Mouse (Mus musculus) heart, postnatal 0 days (tissue): ENCODE measurements around the gene Lrrc34.

Experiments
- CTCF ChIP-seq: IDR thresholded peaks from 2 replicates; pipeline ENCODE4 v1.5.1; 2016; ENCODE audit warnings: antibody characterized with exemption, control low read depth, low read depth
- EP300 ChIP-seq: IDR thresholded peaks from 2 replicates; pipeline ENCODE4 v1.6.1; 2016; ENCODE audit warnings: antibody characterized with exemption, low read depth

- no peak for TF ChIP-seq CTCF
- no peak for TF ChIP-seq EP300
Measured at GRCm38 (mm10) chr3:30655937-30656336, 8.3 kb upstream of the Lrrc34 start.
